Mouse (Mus musculus) liver, embryonic 11.5 days (tissue): ENCODE results near the gene Ubxn7. TPM values are rescaled to one million over a fixed set of nuclear protein-coding genes. Genes with fewer than 3 reads are reported as not detected.

Source experiments
- ATAC-seq: fragments of 200-750 bp; cut with Nextera tagmentation; replicated peaks from 2 replicates; pipeline ENCODE4 v1.8.0; 2017; ENCODE audit warnings: moderate number of reproducible peaks, mild to moderate bottlenecking, moderate TSS enrichment, moderate library complexity; ENCODE audit not compliant: low FRiP score
- DNase-seq: peaks from one replicate; pipeline ENCODE4 v3.0.0-alpha.2; 2017; ENCODE audit warnings: low spot score
- H3K27ac ChIP-seq: fragments of 300-500 bp; sonication (generic); 2 replicates; pipeline ENCODE4 v1.5.1; 2014; ENCODE audit warnings: mild to moderate bottlenecking, low read depth, low read length, control low read depth
- H3K27me3 ChIP-seq: fragments of 300-500 bp; sonication (generic); replicated peaks from 2 replicates; pipeline ENCODE4 v1.6.1; 2014; ENCODE audit warnings: low read length, mixed read lengths; ENCODE audit not compliant: control insufficient read depth, insufficient read depth
- H3K36me3 ChIP-seq: fragments of 300-500 bp; sonication (generic); 2 replicates; pipeline ENCODE4 v1.6.1; 2014; ENCODE audit warnings: mild to moderate bottlenecking, low read length, moderate library complexity, mixed read lengths; ENCODE audit not compliant: control insufficient read depth, insufficient read depth
- H3K4me1 ChIP-seq: fragments of 300-500 bp; sonication (generic); replicated peaks from 2 replicates; pipeline ENCODE4 v1.6.1; 2014; ENCODE audit warnings: low read length, mixed read lengths; ENCODE audit not compliant: control insufficient read depth, insufficient read depth
- H3K4me2 ChIP-seq: fragments of 300-500 bp; sonication (generic); 2 replicates; pipeline ENCODE4 v1.6.1; 2014; ENCODE audit warnings: mild to moderate bottlenecking, control low read depth, moderate library complexity
- H3K4me3 ChIP-seq: fragments of 300-500 bp; sonication (generic); 2 replicates; pipeline ENCODE4 v1.5.1; 2014; ENCODE audit warnings: low read depth, low read length, control low read depth
- H3K9ac ChIP-seq: fragments of 300-500 bp; sonication (generic); 2 replicates; pipeline ENCODE4 v1.6.1; 2014; ENCODE audit warnings: low read depth, low read length, control low read depth
- H3K9me3 ChIP-seq: fragments of 300-500 bp; sonication (generic); 2 replicates; pipeline ENCODE4 v1.6.1; 2016; ENCODE audit warnings: low read length, inconsistent platforms, mixed read lengths; ENCODE audit not compliant: control insufficient read depth
- WGBS: fragments of 180-500 bp; shearing (Covaris S2); extraction: QIAGEN DNeasy Blood & Tissue Kit; methylation state at CpG from one replicate; pipeline ENCODE4 v1.1.7; 2014; 5-methylcytosine and 5-hydroxymethylcytosine counted together
- polyA plus RNA-seq: library from polyadenylated mRNA; unstranded; fragments of >200 nt; fragmentation: Nextera tagmentation; extraction: Ambion mirVana; gene quantifications from 2 replicates; pipeline ENCODE4 v1.2.1, GENCODE M21; 2014

Gene Ubxn7
- polyA plus RNA-seq, 1 experiment from 2014 or later: 15.3 TPM

- no peaks in the 10 kb centered on the region for H3K36me3 ChIP-seq
- WGBS: 69% methylated on average over 6 of the region's 6 CpGs
Measured at GRCm38 (mm10) chr16:32406671-32407070, 74.6 kb downstream of the Ubxn7 start.

GRCm38 (mm10) chr16:32407730-32408129, 75.7 kb downstream of the Ubxn7 start:
- Histone ChIP-seq H3K9ac (no peak overlapping the region), H3K27me3 (no peaks in the 10 kb centered on the region), H3K9me3 (no peaks in the 10 kb centered on the region), H3K36me3 (no peaks in the 10 kb centered on the region), H3K4me1 (no peaks in the 10 kb centered on the region), H3K4me2 (no peak overlapping the region), H3K27ac (no peak overlapping the region), H3K4me3 (no peak overlapping the region)
- DNase-seq: no peak
- ATAC-seq: no peak
- 70% methylated on average over 10 of the region's 10 CpGs for WGBS

More at GRCm38 (mm10) chr16:32406671-32407070, 74.6 kb downstream of the Ubxn7 start:
- no peaks in the 10 kb centered on the region for H3K4me1 ChIP-seq
- H3K27me3 ChIP-seq: no peaks in the 10 kb centered on the region
- no peak overlapping the region for H3K4me3 ChIP-seq
- no peak overlapping the region for H3K4me2 ChIP-seq
- DNase-seq (no peak), ATAC-seq (no peak)
- no peaks in the 10 kb centered on the region for H3K9me3 ChIP-seq
- H3K9ac ChIP-seq: no peak overlapping the region
- no peak overlapping the region for H3K27ac ChIP-seq

- ATAC-seq (no peak), DNase-seq (no peak)
- H3K9ac ChIP-seq: no peak overlapping the region
- H3K27me3 ChIP-seq: no peaks in the 10 kb centered on the region
- H3K9me3 ChIP-seq: no peaks in the 10 kb centered on the region
- no peaks in the 10 kb centered on the region for H3K36me3 ChIP-seq
- no peak overlapping the region for H3K27ac ChIP-seq
- H3K4me1 ChIP-seq: peaks cover 7% of the 10 kb centered on the region
- WGBS: 61% methylated on average over 1 of the region's 1 CpGs
- no peak overlapping the region for H3K4me2 ChIP-seq
- H3K4me3 ChIP-seq: no peak overlapping the region
Measured at GRCm38 (mm10) chr16:32417457-32417856, 85.4 kb downstream of the Ubxn7 start.

- Histone ChIP-seq H3K36me3 (no peaks in the 10 kb centered on the region), H3K27me3 (no peaks in the 10 kb centered on the region), H3K9ac (peak within 1 kb of the TSS; percentile 67), H3K4me3 (peak within 1 kb of the TSS; percentile 66), H3K27ac (peak within 1 kb of the TSS; percentile 74), H3K4me2 (peak within 1 kb of the TSS; percentile 89), H3K4me1 (peaks cover 7% of the 10 kb centered on the region), H3K9me3 (no peaks in the 10 kb centered on the region)
- ATAC-seq: peak; percentile 88
- 3% methylated on average over 45 of the region's 45 CpGs for WGBS
- peak; percentile 83 for DNase-seq
Measured at GRCm38 (mm10) chr16:32419517-32420483, 87.7 kb downstream of the Ubxn7 start, which contains the start of gene Tctex1d2. Gene Tctex1d2, plus strand, starts transcription at chr16:32419702.

GRCm38 (mm10) chr16:32427506-32427905, 95.4 kb downstream of the Ubxn7 start:
- H3K9me3 ChIP-seq: no peaks in the 10 kb centered on the region
- peaks cover 9% of the 10 kb centered on the region for H3K4me1 ChIP-seq
- no peak for DNase-seq
- ATAC-seq: no peak
- WGBS: 81% methylated on average over 3 of the region's 3 CpGs
- no peaks in the 10 kb centered on the region for H3K27me3 ChIP-seq
- H3K27ac ChIP-seq: no peak overlapping the region
- H3K9ac ChIP-seq: no peak overlapping the region
- H3K4me3 ChIP-seq: no peak overlapping the region
- H3K4me2 ChIP-seq: no peak overlapping the region
- no peaks in the 10 kb centered on the region for H3K36me3 ChIP-seq

- H3K4me2 ChIP-seq: peak within 1 kb of the TSS; percentile 86
- peaks cover 15% of the 10 kb centered on the region for H3K4me1 ChIP-seq
- no peaks in the 10 kb centered on the region for H3K36me3 ChIP-seq
- DNase-seq: peak; percentile 91
- ATAC-seq: peak; percentile 91
- H3K9ac ChIP-seq: peak within 1 kb of the TSS; percentile 89
- peak within 1 kb of the TSS; percentile 79 for H3K4me3 ChIP-seq
- no peaks in the 10 kb centered on the region for H3K27me3 ChIP-seq
- H3K9me3 ChIP-seq: no peaks in the 10 kb centered on the region
- under 1% methylated on average over 54 of the region's 54 CpGs for WGBS
- H3K27ac ChIP-seq: peak within 1 kb of the TSS; percentile 84
Measured at GRCm38 (mm10) chr16:32430474-32431046, 98.5 kb downstream of the Ubxn7 start, which contains the start of gene Pcyt1a. Gene Pcyt1a, plus strand, starts transcription at chr16:32430921.

- peak overlapping the region; percentile 89 for H3K9ac ChIP-seq
- DNase-seq (no peak), ATAC-seq (peak; percentile 65)
- H3K4me1 ChIP-seq: peaks cover 15% of the 10 kb centered on the region
- WGBS: 2% methylated on average over 28 of the region's 28 CpGs
- H3K36me3 ChIP-seq: no peaks in the 10 kb centered on the region
- H3K4me3 ChIP-seq: peak overlapping the region; percentile 79
- peak overlapping the region; percentile 86 for H3K4me2 ChIP-seq
- H3K27ac ChIP-seq: peak overlapping the region; percentile 84; the same call in 1 of the 2 replicates
- no peaks in the 10 kb centered on the region for H3K9me3 ChIP-seq
- no peaks in the 10 kb centered on the region for H3K27me3 ChIP-seq
Measured at GRCm38 (mm10) chr16:32431047-32431591, 99.1 kb downstream of the Ubxn7 start.

GRCm38 (mm10) chr16:32431926-32432325, 99.9 kb downstream of the Ubxn7 start:
- 78% methylated on average over 1 of the region's 1 CpGs for WGBS
- Histone ChIP-seq H3K27ac (no peak overlapping the region), H3K9ac (peak overlapping the region; percentile 89)

More at GRCm38 (mm10) chr16:32431926-32432325, 99.9 kb downstream of the Ubxn7 start:
- Histone ChIP-seq H3K4me3 (peak overlapping the region; percentile 79), H3K9me3 (no peaks in the 10 kb centered on the region), H3K27me3 (no peaks in the 10 kb centered on the region), H3K4me1 (peaks cover 15% of the 10 kb centered on the region), H3K4me2 (peak overlapping the region; percentile 86), H3K36me3 (no peaks in the 10 kb centered on the region)
- ATAC-seq (no peak), DNase-seq (no peak)
